Mouse (Mus musculus) right cerebral cortex, adult 18-20 months (tissue): ENCODE results near the gene Il20ra.

ENCODE experiments used
- DNase-seq: peaks from one replicate; pipeline ENCODE4 v3.0.0; 2022; ENCODE audit warnings: mixed read lengths

The Il20ra gene

DNA sequence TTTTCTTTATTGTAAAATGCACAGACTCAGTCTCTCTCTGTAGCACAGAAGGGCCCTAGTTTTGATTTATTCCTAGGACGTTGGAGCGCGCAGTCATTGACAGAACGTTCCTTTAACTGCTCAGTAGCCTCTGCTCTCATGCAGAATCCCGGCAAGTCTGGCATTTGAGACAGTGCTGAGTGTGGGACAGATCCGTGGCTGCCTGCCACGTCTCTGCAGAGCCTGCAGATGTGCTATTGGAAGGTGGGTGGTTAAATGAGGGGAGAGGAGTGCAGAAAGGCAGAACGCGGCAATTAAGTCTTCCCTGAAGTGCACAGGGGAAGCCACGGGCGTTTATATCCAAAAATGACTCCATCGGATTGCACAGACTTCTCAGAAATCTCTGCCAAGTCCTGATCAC, 66.7 kb downstream of the Il20ra start:
- peak; percentile 63 for DNase-seq

DNA sequence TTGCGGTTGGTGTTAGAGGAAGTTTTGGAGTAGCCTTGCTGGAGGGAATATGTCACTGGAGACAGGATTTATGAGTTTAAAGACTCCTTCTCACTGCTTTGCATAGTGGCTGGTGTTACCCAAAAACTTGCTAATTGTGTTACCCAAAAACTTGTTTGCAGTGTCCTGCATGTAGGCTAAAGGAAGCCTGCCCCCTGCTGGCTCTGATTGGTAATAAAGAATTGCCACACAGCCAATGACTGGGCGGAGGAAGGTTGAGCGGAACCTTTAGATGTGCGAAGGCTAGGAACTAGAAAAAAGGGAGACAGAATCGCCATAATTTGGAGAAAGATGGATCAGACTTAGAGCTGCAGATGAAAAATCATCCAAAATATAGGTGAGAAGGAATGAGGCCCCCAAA, 69.0 kb downstream of the Il20ra start:
- no peak for DNase-seq

- DNase-seq, result no peak
Observed at GRCm38 (mm10) chr10:19794996-19795395, 82.6 kb downstream of the Il20ra start.

DNA sequence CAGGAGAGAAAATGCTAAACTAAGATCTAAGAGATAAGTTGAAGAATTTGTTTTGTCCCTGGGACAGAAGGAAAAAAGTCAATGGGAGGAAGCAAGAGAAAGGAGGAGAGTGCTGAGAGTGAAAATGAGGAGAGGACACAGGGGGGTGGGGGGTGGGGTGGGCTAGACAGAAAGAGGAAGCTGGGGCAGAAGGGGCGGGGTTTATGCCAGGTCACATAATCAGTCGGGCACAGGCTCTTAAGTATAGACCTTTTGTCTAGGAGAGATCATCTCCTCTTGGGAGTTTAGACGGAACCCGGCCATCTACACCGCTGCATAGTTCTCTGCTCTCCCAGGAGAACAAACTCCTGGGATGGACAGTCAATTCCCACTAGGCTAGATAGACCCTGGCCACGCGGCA, 90.6 kb downstream of the Il20ra start:
- DNase-seq, result no peak

GRCm38 (mm10) chr10:19804763-19805162, 92.4 kb downstream of the Il20ra start:
- DNase-seq, result no peak
